Mouse (Mus musculus) thymus, adult 2 months (tissue): ENCODE measurements around the gene Col25a1. TPM values are rescaled to one million over a fixed set of nuclear protein-coding genes. Genes with fewer than 3 reads are reported as not detected.

Source experiments
- DNase-seq: peaks from one replicate; pipeline ENCODE4 v3.0.0; 2021
- H3K27ac ChIP-seq: fragments of 200-500 bp; 2 replicates; pipeline ENCODE4 v1.5.1; 2012; ENCODE audit warnings: low read length, control low read depth; ENCODE audit not compliant: control insufficient read depth, insufficient read depth
- H3K27me3 ChIP-seq: fragments of 200-500 bp; 2 replicates; pipeline ENCODE4 v1.6.1; 2012; ENCODE audit warnings: mild to moderate bottlenecking, low read length, moderate library complexity, mixed read lengths; ENCODE audit not compliant: control insufficient read depth, insufficient read depth
- H3K36me3 ChIP-seq: fragments of 200-500 bp; 2 replicates; pipeline ENCODE4 v1.6.1; 2012; ENCODE audit warnings: mild to moderate bottlenecking, low read length, moderate library complexity; ENCODE audit not compliant: control insufficient read depth, insufficient read depth
- H3K4me1 ChIP-seq: fragments of 200-500 bp; replicated peaks from 2 replicates; pipeline ENCODE4 v1.6.1; 2012; ENCODE audit warnings: low read length; ENCODE audit not compliant: control insufficient read depth, insufficient read depth
- H3K4me3 ChIP-seq: fragments of 200-500 bp; 2 replicates; pipeline ENCODE4 v1.5.1; 2012; ENCODE audit warnings: mild to moderate bottlenecking, low read length, control low read depth, moderate library complexity; ENCODE audit not compliant: control insufficient read depth, insufficient read depth
- CTCF ChIP-seq: fragments of 200-500 bp; IDR thresholded peaks from 2 replicates; pipeline ENCODE4 v1.5.1; 2012; ENCODE audit warnings: mild to moderate bottlenecking, control low read depth, low read length, moderate library complexity, borderline replicate concordance; ENCODE audit not compliant: control insufficient read depth, poor library complexity, insufficient read depth; ENCODE audit errors: extremely low read depth
- POLR2A ChIP-seq: fragments of 200-500 bp; IDR thresholded peaks from 2 replicates; pipeline ENCODE4 v1.6.1; 2012; ENCODE audit warnings: mild to moderate bottlenecking, low read length, control low read depth, moderate library complexity; ENCODE audit not compliant: control insufficient read depth, poor library complexity, insufficient read depth; ENCODE audit errors: extremely low read depth
- WGBS: fragments of 180-500 bp; shearing (Covaris S2); methylation state at CpG from one replicate; pipeline ENCODE4 v1.1.7; 2018; 5-methylcytosine and 5-hydroxymethylcytosine counted together
- polyA plus RNA-seq: library from polyadenylated mRNA; depleted of rRNA; stranded (reverse); fragments of >200 nt; gene quantifications from 2 replicates; pipeline ENCODE4 v1.2.3, GENCODE M21; 2012

Col25a1 gene
- polyA plus RNA-seq, 1 experiment: not detected

DNA sequence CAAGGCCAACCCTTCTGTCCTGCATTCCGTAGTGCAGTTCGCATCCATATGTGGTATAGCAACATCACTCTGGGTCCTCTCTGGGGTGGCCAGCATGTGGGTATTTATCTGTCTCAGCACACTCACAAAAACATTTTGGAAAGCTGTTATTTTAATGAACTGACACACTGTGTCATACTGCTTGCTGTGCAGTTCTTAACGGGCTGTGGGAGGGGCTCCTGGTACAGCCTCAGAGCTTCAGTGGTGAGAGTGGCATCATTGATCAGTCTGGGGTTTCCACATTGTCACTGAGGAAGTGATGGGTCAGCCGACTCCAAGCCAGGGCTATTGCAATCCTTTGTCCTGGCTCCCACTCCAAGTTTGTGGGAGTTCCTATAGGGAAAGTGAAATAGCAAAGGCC is 255.9 kb downstream of the Col25a1 start:
- Histone ChIP-seq H3K4me3 (no peak overlapping the region), H3K27me3 (no peaks in the 10 kb centered on the region), H3K36me3 (no peaks in the 10 kb centered on the region), H3K27ac (no peak overlapping the region), H3K4me1 (no peaks in the 10 kb centered on the region)
- TF ChIP-seq POLR2A (no peak), CTCF (no peak)
- 91% methylated on average over 4 of the region's 4 CpGs for WGBS
- DNase-seq: no peak

DNA sequence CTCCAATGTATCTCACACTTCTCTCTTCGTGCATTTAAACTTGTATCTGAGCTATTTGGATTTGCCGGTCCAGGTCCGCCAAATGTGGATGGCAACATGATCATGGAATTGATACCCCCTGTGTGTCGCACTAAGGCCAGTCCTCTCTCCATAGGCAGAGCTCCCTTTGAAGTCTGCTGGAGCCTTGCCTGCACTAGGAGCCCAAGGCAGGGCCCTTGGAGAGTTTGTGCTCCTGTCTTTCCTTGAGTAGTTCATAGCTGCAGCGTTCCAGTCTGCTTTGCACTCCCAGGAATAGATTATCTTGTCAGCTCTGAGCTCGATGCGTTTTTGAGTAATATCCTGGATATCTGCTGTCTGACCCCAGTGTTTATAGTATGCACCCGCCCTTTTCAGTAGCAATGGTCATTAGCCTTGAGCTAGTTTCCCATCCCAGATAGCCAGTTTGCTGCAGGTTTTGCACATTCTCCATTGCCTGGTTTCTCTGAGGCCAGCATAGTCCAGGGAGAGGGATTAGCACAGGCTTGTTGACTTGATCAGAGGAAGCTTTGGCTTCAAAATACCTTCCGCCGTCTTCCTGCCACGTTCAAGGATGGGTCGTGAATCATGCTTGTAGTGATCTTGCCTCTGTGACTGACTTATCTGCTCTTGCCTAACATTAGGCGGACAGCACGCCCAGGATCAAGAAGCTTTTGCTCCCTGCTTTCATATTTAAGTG is 258.1 kb downstream of the Col25a1 start:
- DNase-seq: no peak
- TF ChIP-seq CTCF (no peak), POLR2A (no peak)
- Histone ChIP-seq H3K27me3 (no peaks in the 10 kb centered on the region; the same call in 1 of the 2 replicates), H3K4me1 (no peaks in the 10 kb centered on the region), H3K4me3 (no peak overlapping the region), H3K36me3 (no peaks in the 10 kb centered on the region), H3K27ac (no peak overlapping the region)
- 91% methylated on average over 14 of the region's 14 CpGs for WGBS

- no peaks in the 10 kb centered on the region; the same call in 1 of the 2 replicates for H3K27me3 ChIP-seq
- H3K36me3 ChIP-seq: no peaks in the 10 kb centered on the region
- H3K4me3 ChIP-seq: no peak overlapping the region
- TF ChIP-seq POLR2A: no peak
- TF ChIP-seq CTCF: no peak
- no peaks in the 10 kb centered on the region for H3K4me1 ChIP-seq
- H3K27ac ChIP-seq: no peak overlapping the region
- DNase-seq: no peak
These were observed 265.3 kb downstream of the Col25a1 start for GRCm38 (mm10) chr3:130396636-130397035.

- no peaks in the 10 kb centered on the region for H3K4me1 ChIP-seq
- no peaks in the 10 kb centered on the region for H3K36me3 ChIP-seq
- TF ChIP-seq CTCF (no peak), POLR2A (no peak)
- no peak for DNase-seq
- whole genome bisulfite sequencing: 4% methylated on average over 13 of the region's 13 CpGs
- no peak overlapping the region for H3K4me3 ChIP-seq
- H3K27me3 ChIP-seq: no peaks in the 10 kb centered on the region
- H3K27ac ChIP-seq: no peak overlapping the region
These were observed 269.6 kb downstream of the Col25a1 start for GRCm38 (mm10) chr3:130400716-130401559.

DNA sequence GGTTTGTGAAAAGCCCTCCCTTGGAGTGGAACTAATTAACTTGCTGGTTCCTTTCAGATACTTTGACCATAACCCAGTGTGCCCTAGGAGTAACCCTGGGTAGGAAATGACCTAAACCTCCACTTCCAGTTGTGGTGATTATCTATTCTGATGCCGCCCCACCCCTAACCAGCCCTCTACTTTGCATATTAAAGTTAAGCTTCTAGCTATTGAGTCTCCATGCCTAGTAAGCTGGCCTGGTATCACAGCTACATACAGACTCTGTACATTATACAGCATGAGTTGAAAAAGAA is 270.2 kb downstream of the Col25a1 start:
- Histone ChIP-seq H3K27me3 (no peaks in the 10 kb centered on the region), H3K27ac (no peak overlapping the region), H3K4me3 (no peak overlapping the region), H3K36me3 (no peaks in the 10 kb centered on the region), H3K4me1 (no peaks in the 10 kb centered on the region)
- WGBS: 15% methylated on average over 1 of the region's 1 CpGs
- DNase-seq: no peak
- TF ChIP-seq CTCF (no peak), POLR2A (no peak)

- TF ChIP-seq CTCF (no peak), POLR2A (no peak)
- H3K4me1 ChIP-seq: no peaks in the 10 kb centered on the region
- WGBS: 90% methylated on average over 8 of the region's 8 CpGs
These were observed 273.5 kb downstream of the Col25a1 start for GRCm38 (mm10) chr3:130404525-130405409.

More at GRCm38 (mm10) chr3:130404525-130405409, 273.5 kb downstream of the Col25a1 start:
- Histone ChIP-seq H3K36me3 (no peaks in the 10 kb centered on the region), H3K4me3 (no peak overlapping the region), H3K27me3 (no peaks in the 10 kb centered on the region), H3K27ac (no peak overlapping the region)
- no peak for DNase-seq
